Mouse (Mus musculus) testis, adult 2 months (tissue): ENCODE measurements around the gene Fam189b. TPM values are rescaled to one million over a fixed set of nuclear protein-coding genes. Genes with fewer than 3 reads are reported as not detected.

Experiments
- H3K27ac ChIP-seq: fragments of 200-500 bp; 2 replicates; pipeline ENCODE4 v1.5.1; 2012; ENCODE audit warnings: low read depth, low read length; ENCODE audit not compliant: control insufficient read depth, insufficient read depth
- H3K27me3 ChIP-seq: fragments of 200-500 bp; 2 replicates; pipeline ENCODE4 v1.6.1; 2012; ENCODE audit warnings: mild to moderate bottlenecking, low read length, moderate library complexity; ENCODE audit not compliant: control insufficient read depth, insufficient read depth
- H3K36me3 ChIP-seq: fragments of 200-500 bp; 2 replicates; pipeline ENCODE4 v1.6.1; 2012; ENCODE audit warnings: mild to moderate bottlenecking, low read length; ENCODE audit not compliant: control insufficient read depth, insufficient read depth
- H3K4me1 ChIP-seq: fragments of 200-500 bp; 2 replicates; pipeline ENCODE4 v1.6.1; 2012; ENCODE audit warnings: low read length; ENCODE audit not compliant: control insufficient read depth, insufficient read depth
- H3K4me3 ChIP-seq: fragments of 200-500 bp; 2 replicates; pipeline ENCODE4 v1.5.1; 2012; ENCODE audit warnings: low read depth, mild to moderate bottlenecking, low read length, moderate library complexity, mixed read lengths; ENCODE audit not compliant: control insufficient read depth
- CTCF ChIP-seq: fragments of 200-500 bp; IDR thresholded peaks from 2 replicates; pipeline ENCODE4 v1.5.1; 2012; ENCODE audit warnings: low read depth, mild to moderate bottlenecking, inconsistent platforms, low read length, moderate library complexity; ENCODE audit not compliant: control insufficient read depth, insufficient read depth, insufficient replicate concordance
- POLR2A ChIP-seq: fragments of 200-500 bp; IDR thresholded peaks from 2 replicates; pipeline ENCODE4 v1.6.1; 2012; ENCODE audit warnings: low read depth, mild to moderate bottlenecking, inconsistent platforms, low read length, moderate library complexity; ENCODE audit not compliant: control insufficient read depth
- polyA plus RNA-seq: library from polyadenylated mRNA; depleted of rRNA; stranded (reverse); fragments of >200 nt; gene quantifications from 2 replicates; pipeline ENCODE4 v1.2.3, GENCODE M21; 2012

The Fam189b gene
- polyA plus RNA-seq, 1 experiment = 5.7 TPM

DNA sequence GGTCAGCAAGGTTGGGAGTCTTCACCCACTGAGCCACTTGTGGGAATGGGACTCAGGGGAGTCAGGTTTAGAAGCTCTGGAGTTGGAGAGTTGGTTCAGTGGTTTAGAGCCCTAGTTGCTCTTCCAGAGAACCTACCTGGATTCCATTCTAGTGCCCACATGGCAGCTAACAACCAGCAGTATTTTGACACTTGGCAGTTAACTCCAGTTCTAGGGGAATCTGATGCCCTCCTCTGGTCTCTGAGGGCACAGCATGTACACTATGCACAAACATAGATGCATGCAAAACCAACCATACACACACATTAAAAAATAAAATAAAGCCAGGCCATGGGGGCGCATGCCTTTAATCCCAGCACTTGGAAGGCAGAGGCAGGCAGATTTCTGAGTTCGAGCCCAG is 10.9 kb downstream of the Fam189b start:
- H3K27me3 ChIP-seq = no peaks in the 10 kb centered on the region
- no peak for TF ChIP-seq POLR2A
- no peaks in the 10 kb centered on the region for H3K36me3 ChIP-seq
- H3K4me1 ChIP-seq = peaks cover 7% of the 10 kb centered on the region
- no peak overlapping the region for H3K27ac ChIP-seq
- H3K4me3 ChIP-seq = no peak overlapping the region

- Histone ChIP-seq H3K27ac (peak overlapping the region; percentile 24), H3K4me3 (peak overlapping the region; percentile 34)
- TF ChIP-seq CTCF (peak; percentile 39; the same call in 1 of the 2 replicates), POLR2A (peak; percentile 61)
Measured at GRCm38 (mm10) chr3:89195979-89196877, 13.3 kb downstream of the Fam189b start.

DNA sequence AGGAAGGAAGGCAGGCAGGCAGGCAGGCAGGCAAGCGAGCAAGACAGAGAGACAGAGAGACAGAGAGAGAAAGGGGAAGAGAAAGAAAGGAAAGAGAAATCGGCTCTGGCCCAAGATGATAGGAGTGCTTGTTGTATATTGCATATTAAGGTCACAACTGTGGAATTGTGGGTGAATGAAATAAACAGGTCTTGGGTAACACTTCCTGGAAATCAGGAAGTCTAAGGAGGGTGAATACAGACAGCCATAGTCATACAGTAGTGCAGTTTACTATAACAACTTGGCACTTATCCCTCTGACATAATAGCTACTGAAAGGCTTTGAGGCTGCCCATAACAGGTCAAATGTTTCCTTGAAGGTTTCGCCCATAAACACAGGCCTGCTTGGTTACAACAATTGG is 16.9 kb downstream of the Fam189b start:
- TF ChIP-seq CTCF = no peak
- TF ChIP-seq POLR2A = no peak
- peaks cover 7% of the 10 kb centered on the region for H3K4me1 ChIP-seq

More at GRCm38 (mm10) chr3:89195979-89196877, 13.3 kb downstream of the Fam189b start:
- Histone ChIP-seq H3K36me3 (no peaks in the 10 kb centered on the region), H3K4me1 (peaks cover 7% of the 10 kb centered on the region), H3K27me3 (no peaks in the 10 kb centered on the region)

DNA sequence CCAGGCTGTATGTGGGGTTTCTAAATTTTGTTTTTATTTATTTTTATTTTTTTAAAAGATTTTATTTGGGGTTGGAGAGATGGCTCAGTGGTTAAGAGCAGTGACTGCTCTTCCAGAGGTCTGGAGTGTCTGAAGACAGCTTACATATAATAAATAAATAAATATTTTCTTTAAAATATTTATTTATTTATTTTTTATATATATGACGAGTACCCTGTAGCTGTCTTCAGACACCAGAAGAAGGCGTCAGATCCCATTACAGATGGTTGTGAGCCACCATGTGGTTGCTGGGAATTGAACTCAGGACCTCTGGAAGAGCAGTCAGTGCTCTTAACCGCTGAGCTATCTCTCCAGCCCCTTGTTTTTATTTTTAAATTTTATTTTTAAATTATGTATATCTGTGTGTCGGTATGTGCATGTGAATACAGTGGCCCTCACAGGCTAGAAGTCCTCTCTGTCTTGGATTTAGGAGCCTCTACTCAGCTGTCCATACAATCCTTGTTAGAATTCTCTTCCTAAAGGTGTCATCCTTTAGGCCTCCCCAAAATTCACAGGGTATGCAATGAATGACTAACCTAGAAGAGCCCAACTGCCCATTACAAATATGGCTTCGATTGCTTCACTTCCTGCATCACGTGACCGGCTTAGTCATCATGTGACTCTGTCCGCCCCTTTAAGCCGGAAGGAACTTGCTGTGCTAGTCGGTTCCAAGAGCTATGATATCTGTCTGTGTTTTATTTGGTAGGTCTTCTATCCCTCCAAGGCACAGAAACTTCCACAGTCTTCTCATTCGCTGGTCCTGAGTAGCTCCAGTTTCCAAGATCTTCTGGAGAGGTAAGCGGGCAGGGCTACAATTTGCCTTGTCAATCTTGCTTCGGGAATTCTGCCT is 19.6 kb downstream of the Fam189b start, which contains the start of gene Gba:
Gene Gba (plus strand): TSS at position 676 of the 889 bp plus-strand sequence.
- peak within 1 kb of the TSS; percentile 80 for H3K4me3 ChIP-seq
- H3K4me1 ChIP-seq = no peaks in the 10 kb centered on the region
- H3K27ac ChIP-seq = peak within 1 kb of the TSS; percentile 45; the same call in 1 of the 2 replicates
- no peak for TF ChIP-seq POLR2A
- no peak for TF ChIP-seq CTCF
- no peaks in the 10 kb centered on the region for H3K36me3 ChIP-seq
- H3K27me3 ChIP-seq = no peaks in the 10 kb centered on the region

More for the DNA sequence above, 16.9 kb downstream of the Fam189b start:
- no peak overlapping the region for H3K27ac ChIP-seq
- H3K36me3 ChIP-seq = no peaks in the 10 kb centered on the region
- H3K4me3 ChIP-seq = no peak overlapping the region
- no peaks in the 10 kb centered on the region for H3K27me3 ChIP-seq

DNA sequence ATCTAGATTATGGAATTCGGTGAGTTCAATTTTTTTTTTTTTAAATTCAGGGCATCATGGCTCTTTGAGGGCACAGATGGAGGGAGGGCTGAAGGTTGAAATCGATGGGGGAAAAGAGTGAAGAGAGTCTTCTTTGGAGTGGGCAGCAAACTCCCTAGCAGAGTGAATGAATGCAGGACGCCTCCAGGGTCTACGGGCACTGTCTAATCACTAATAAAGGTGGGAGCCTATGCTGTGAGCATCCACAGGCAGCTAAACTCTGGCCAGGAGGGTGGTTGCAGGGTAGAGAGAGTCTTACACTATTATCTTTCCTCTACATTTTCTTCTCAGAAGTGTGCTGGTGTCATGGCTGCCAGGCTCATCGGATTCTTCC is 20.2 kb downstream of the Fam189b start:
- Histone ChIP-seq H3K4me3 (peak overlapping the region; percentile 80), H3K27ac (peak overlapping the region; percentile 45; the same call in 1 of the 2 replicates), H3K27me3 (no peaks in the 10 kb centered on the region), H3K36me3 (no peaks in the 10 kb centered on the region; the same call in 1 of the 2 replicates), H3K4me1 (no peaks in the 10 kb centered on the region)
- TF ChIP-seq CTCF = no peak
- TF ChIP-seq POLR2A = no peak

GRCm38 (mm10) chr3:89206079-89206478 is 23.1 kb downstream of the Fam189b start:
- Histone ChIP-seq H3K27ac (no peak overlapping the region), H3K36me3 (no peaks in the 10 kb centered on the region; the same call in none of the 2 replicates), H3K4me1 (no peaks in the 10 kb centered on the region; the same call in 1 of the 2 replicates), H3K27me3 (no peaks in the 10 kb centered on the region), H3K4me3 (no peak overlapping the region)
- TF ChIP-seq CTCF (no peak), POLR2A (no peak)

DNA sequence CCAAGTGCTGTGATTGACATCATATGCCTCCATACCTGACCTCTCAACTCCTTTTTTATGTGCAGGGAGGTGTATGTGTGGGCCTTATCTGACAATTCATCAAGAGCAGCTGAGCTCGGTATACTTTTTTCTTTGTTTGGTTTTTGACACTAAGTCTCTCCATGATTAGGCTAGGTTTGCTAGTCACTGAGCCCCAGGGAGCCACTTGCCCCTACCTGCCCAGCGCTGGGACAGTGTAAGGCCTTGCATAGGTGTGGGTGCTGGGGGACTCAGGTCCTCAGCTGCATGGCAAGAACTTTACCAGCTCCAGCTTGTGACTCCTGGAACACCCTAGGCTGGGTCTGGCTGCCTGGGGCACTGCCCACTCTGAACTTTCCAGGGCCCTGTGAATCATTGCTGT is 23.8 kb downstream of the Fam189b start:
- Histone ChIP-seq H3K4me3 (no peak overlapping the region), H3K27ac (no peak overlapping the region), H3K4me1 (no peaks in the 10 kb centered on the region; the same call in 1 of the 2 replicates), H3K36me3 (no peaks in the 10 kb centered on the region; the same call in none of the 2 replicates), H3K27me3 (no peaks in the 10 kb centered on the region)
- TF ChIP-seq POLR2A = no peak
- no peak for TF ChIP-seq CTCF
